Mouse (Mus musculus) layer of hippocampus, adult 2 months (tissue): ENCODE data around the gene Tmem179b. TPM values are rescaled to one million over a fixed set of nuclear protein-coding genes. Genes with fewer than 3 reads are reported as not detected.

Experiments
- DNase-seq, 2 experiments: peaks; one replicate each; pipeline ENCODE4 v3.0.0; 2022; ENCODE audit warnings: low spot score in 2 of 2
- H3K27ac ChIP-seq: fragments of 200-600 bp; 2 replicates; pipeline ENCODE4 v1.8.1; 2022
- H3K4me3 ChIP-seq: fragments of 200-600 bp; 2 replicates; pipeline ENCODE4 v1.8.1; 2022; ENCODE audit warnings: mild to moderate bottlenecking
- CTCF ChIP-seq: fragments of 200-600 bp; conservative IDR thresholded peaks from 2 replicates; pipeline ENCODE4 v1.8.1; 2022; ENCODE audit warnings: antibody characterized with exemption, mild to moderate bottlenecking, moderate library complexity
- total RNA-seq, 2 experiments: library from RNA; stranded (reverse); gene quantifications; 2 replicates each; pipeline ENCODE4 v1.2.3; 2021

Tmem179b gene
- total RNA-seq, 2 experiments from 2014 or later, result 7.4 to 7.7 TPM

DNA sequence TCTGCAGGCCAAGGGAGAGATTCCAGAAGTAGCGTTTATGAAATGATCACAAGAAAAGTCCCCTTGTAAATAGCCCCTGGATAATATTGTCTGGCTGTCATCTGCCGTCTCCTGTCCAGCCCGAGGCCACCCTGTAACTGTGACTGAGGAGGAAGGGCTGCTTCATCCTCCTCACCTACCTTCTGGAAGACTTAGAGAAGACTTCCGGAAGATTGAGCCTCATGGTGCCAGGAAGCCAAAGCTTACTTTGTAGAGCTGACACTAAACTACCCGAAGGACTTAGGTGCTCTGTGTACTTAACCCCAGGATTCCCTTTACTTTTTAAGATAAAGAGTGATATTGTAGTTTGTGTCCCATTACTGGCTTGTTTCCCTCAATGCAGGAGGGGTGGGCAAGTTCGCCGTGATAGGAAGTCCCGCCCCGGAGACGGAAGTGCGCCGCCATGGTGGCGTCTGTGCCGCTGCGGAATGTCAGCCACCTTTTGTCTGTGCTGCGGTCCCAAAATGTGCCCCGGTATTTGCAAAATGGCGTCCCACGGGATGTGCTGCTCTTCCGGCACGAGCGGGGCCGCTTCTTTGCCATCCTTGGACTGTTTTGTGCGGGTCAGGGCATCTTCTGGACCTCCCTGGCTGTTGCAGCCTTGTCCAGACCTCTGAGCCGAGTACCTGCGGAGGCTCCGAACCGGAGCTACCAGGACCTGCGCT is 3.5 kb downstream of the Tmem179b start, which contains the start of gene Tmem223:
Gene Tmem223, plus strand, starts transcription at position 430 of the 704 bp plus-strand sequence.
- peak; percentile 45 for TF ChIP-seq CTCF
- Histone ChIP-seq H3K27ac (peak within 1 kb of the TSS; percentile 96), H3K4me3 (peak within 1 kb of the TSS; percentile 97)
- peak; percentile 86 to 87 for DNase-seq

DNA sequence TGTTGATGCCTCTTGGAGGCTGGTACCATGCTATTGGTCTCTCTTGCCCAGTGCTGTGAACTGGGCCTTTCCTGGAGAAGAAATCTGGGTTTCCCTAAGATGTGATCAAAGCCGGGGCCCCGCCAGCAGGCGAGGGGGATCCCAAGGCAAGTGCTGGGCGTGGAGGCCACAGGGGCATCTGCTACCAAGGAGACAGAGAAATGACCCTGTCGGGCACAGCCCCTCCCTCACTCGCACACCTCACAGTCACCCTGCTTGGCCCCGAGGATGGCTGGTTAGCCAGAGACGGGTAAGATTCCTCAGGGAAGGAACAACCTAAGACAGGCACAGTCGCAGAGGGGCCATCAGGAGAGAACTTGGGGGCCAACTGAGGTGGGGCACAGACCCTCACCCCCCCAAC is 8.7 kb downstream of the Tmem179b start:
- no peak for TF ChIP-seq CTCF

DNA sequence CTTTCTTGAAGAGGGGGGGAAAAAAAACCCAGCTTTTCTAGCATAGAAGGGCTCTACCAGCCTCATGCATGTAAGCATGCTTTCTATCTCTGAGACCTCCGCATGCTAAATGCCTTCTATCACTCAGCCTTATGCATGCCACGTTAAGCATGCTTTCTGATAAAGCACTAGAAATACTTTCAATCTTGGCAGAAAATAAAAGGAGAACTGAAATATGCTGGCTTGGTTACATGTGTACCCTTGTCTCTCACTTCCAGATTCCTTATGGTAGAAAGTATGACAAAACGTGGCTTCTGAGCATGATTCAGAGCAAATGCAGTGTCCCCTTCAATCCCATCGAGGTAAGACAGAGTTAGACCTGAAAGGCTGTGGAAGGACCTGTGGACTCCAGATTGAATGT is 11.0 kb downstream of the Tmem179b start:
- no peak overlapping the region for H3K27ac ChIP-seq
- no peak for TF ChIP-seq CTCF
- H3K4me3 ChIP-seq, result no peak overlapping the region
- no peak for DNase-seq

More for the DNA sequence above, 8.7 kb downstream of the Tmem179b start:
- no peak for DNase-seq
- Histone ChIP-seq H3K27ac (no peak overlapping the region), H3K4me3 (no peak overlapping the region)

DNA sequence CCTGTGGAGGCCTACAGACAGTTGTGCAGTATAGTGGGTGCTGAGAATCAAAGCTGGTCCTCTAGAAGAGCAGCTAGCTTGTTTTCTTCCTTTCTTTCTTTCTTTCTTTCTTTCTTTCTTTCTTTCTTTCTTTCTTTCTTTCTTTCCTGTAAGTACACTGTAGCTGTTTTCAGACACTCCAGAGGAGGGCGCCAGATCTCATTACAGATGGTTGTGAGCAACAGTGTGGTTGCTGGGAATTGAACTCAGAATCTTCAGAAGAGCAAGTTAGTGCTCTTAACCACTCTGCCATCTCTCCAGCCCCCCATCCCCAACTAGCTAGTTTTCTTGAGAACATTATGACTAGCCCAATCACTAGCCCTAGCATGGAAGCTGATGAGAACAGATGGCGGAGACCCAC is 13.5 kb downstream of the Tmem179b start:
- Histone ChIP-seq H3K4me3 (no peak overlapping the region), H3K27ac (no peak overlapping the region)
- peak; percentile 42 for TF ChIP-seq CTCF
- no peak for DNase-seq

DNA sequence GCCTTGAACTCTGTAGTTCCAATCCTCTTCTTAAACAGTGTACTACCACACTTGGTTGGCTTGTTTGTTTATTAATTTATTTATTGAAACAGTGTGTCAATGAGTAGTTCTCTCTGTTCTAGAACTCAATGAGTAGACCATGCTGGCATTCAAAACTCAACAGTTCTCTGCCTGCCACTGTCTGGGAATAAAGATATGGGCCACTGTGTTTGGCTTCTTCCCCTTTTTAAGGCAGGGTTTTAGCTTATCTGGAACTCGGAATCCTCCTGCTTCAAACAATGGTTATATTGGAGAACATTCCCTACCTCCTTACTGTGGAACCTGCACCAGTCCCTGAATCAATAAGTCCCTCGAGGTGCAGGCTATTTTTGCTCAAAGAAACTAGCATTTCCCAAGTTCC is 15.4 kb downstream of the Tmem179b start:
- Histone ChIP-seq H3K4me3 (no peak overlapping the region), H3K27ac (no peak overlapping the region)
- no peak for DNase-seq
- no peak for TF ChIP-seq CTCF

DNA sequence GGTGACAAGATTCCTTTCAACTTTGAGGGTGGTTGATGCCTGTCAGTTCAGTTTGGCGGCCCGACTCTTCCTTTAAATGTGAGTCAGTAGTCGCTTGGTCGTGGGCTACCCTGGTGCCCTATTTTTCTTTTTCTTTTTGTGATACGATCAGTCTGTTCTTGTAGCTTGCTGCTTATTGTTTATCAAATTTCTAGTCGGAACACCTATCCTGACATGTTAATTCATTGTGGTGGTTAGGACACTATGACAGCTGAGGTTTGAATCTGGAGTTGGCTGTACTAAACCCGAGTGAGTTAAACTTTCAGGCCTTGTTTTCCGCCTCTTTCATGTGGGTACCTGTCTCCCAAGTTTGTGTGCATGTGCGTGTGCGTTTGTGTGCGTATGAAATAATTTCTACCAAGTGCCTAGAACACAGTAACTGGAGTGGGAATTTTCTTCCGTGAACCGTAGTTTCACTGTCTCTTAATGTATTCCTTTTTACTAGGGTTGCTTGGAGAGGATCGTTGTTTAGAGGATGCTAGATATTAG is 16.7 kb downstream of the Tmem179b start:
- Histone ChIP-seq H3K4me3 (peak overlapping the region; percentile 89), H3K27ac (peak overlapping the region; percentile 91)
- DNase-seq, result no peak
- no peak for TF ChIP-seq CTCF

DNA sequence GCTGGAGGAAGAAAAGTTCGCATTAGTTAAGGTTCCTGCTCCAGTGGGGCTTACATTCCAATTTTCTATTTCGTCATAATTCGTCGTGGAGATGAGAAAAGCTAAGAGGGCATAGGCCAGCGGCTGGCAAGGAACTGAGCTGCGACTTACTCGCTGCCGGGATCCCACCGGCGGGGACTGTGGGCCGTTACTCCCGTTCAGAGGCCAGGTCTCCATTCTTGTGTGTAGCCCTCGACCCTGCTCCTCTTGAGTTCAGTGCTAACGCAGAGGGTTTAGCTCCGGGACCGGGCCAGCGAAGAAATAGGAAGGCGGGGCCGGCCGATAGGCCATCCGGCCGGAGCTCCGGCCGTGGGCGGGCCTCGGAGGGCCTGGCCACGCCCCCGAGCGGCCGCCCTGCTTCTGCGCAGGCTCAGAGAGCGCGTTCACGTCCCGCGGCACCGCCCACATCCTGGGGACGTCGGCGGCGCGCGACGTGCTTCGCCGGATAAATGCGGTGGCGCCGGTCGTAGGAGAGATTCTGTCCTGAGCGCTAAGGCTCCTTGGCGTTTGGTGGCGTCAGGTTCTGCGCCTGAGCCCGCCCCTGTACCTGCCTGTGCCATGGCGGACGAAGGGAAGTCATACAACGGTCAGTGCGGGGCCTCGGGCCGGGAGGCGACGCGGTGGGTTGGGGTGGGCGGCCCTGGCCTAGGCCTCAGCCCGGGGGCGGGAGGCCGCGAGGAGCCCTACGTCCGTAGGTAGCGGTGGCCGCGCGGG is 17.5 kb downstream of the Tmem179b start, which contains the start of gene Nxf1:
Gene Nxf1, plus strand, starts transcription at position 439 of the 753 bp plus-strand sequence.
- Histone ChIP-seq H3K4me3 (peak within 1 kb of the TSS; percentile 89), H3K27ac (peak within 1 kb of the TSS; percentile 91)
- TF ChIP-seq CTCF, result 0 out of 2 replicates have a peak, but pooled peaks have one; percentile 16
- peak; percentile 89 for DNase-seq

DNA sequence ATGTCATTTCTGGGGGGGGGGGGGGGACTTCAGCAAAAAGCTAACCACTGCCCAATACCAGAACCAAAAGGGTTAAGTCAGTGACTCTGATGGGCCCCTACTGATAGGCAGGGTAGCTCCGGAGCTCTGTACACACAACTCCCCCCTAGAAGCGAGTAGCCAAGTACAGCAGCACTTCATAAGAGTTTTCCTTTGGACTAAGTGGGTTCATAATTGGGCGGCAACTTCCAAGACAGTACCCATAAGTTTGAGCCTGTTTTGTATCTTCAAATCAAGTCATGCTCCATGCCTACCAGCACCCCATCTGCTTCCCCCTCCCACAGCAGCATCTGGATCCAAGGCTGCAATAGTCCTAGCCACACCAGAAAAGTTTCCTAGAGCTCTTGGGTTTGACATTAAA is 18.6 kb downstream of the Tmem179b start:
- DNase-seq, result no peak
- Histone ChIP-seq H3K4me3 (no peak overlapping the region), H3K27ac (no peak overlapping the region)
- no peak for TF ChIP-seq CTCF

DNA sequence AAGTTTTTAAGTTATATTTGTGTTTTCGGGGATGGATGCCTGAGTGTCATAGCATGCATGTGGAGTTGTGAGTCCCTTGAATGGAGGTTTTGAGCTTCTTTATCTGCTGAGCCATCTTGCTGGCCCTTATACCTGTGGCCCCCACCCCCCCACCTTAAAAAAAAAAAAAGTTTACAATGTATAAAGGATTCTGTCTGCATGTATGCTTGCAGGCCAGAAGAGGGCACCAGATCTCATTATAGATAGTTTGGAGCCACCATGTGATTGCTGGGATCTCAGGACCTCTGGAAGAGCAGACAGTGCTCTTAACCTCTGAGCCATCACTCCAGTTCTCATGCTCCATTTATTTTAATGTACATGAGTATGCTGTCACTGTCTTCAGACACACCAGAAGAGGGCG is 26.9 kb downstream of the Tmem179b start:
- peak; percentile 67 for TF ChIP-seq CTCF

DNA sequence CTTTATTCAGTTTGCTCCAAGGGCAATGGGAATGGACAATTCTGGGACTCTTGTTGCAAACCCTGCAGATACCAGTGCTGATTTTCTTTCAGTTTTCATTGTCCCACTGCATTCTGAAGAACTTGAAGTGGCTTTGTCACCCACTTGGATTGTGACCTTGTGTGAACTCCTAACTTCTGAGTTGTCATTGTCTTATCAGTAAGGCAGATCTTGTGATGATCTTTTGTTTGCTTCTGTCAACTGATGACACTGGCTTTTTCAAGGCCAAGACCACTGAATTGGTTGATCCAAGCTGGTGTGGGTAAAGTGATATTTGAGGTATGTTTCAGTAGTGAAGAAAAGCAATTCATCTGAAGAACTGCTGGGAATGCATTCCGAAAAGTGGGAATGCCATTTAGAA is 28.9 kb downstream of the Tmem179b start:
- TF ChIP-seq CTCF, result no peak
- DNase-seq, result no peak
- Histone ChIP-seq H3K27ac (no peak overlapping the region), H3K4me3 (no peak overlapping the region)

More for the DNA sequence above, 26.9 kb downstream of the Tmem179b start:
- H3K27ac ChIP-seq, result no peak overlapping the region
- no peak overlapping the region for H3K4me3 ChIP-seq
- DNase-seq, result no peak

DNA sequence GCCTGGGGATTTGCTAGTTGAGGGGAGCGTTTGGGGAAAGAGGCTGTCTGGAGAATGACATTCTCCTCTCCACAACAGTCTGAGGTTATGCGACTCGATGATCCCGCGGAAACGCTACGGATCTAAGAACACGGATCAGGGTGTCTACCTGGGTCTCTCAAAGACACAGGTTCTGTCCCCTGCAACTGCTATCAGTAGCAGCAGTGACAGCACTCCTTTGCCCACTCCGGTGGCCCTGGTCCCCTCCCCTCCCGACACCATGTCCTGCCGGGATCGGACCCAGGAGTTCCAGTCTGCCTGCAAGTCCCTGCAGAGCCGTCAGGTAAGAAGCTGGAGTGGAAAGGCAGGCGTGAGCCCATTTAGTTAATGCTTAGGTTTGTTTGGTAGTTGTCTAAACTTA is 32.1 kb downstream of the Tmem179b start:
- DNase-seq, result no peak
- peak overlapping the region; percentile 96 for H3K27ac ChIP-seq
- no peak for TF ChIP-seq CTCF
- peak overlapping the region; percentile 97 for H3K4me3 ChIP-seq

DNA sequence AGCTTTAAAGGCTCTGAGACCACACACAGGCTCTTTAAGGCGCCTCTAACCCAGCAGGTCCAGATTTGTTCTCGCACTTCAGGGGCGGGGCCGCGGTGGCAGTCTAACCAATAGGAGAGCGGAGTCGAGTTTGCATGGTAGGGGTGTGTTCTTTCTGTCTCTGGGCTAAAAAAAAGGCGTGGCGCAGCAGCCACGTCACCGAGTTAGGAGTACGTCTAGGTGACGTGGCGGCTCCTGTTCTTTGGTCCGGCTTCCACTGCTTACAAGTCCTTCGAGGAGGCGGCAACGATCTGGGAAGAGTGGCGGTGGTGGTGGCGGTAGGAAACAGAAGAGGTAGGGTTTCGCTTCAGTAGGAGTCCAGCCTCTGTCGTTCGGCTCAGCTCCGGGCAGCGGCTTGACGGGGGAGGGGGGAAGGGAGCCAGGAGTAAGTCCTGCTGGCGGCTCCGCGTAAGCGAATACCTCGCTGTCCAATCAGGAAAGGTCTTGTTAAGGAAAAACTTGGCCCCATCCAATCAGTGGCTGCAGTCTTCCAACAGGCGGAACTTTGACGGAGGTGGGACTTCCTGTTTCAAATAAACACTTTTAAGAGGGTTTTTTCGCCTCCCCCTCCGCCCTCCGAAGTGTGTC is 32.9 kb downstream of the Tmem179b start, which contains the start of gene Stx5a:
Gene Stx5a, plus strand, starts transcription at position 171 of the 627 bp plus-strand sequence.
- peak within 1 kb of the TSS; percentile 96 for H3K27ac ChIP-seq
- peak; percentile 92 to 96 for DNase-seq
- peak within 1 kb of the TSS; percentile 97 for H3K4me3 ChIP-seq
- TF ChIP-seq CTCF, result peak; percentile 57

DNA sequence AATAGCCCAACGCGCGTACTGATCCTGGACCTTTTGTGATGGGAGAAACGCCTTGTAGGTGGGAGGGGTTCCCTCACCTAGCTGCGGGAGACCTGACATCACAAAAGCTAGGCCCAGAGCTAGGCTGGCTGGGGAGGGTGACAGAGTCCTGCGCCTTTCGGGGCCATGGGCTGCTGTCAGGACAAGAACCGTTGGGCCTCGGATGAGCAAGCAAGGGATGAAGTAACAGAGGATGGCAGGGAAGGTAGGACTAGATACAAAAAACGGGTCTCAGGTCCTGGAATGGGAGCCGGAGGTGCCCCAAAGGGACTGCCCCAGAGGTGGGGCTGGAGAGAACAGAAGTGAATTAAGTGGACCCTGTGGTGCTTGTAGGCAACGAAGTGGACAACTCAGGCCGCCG is 33.7 kb downstream of the Tmem179b start, which contains the start of gene 1700092M07Rik:
Gene 1700092M07Rik, plus strand, starts transcription at position 116 of the 400 bp plus-strand sequence.
- Histone ChIP-seq H3K27ac (peak within 1 kb of the TSS; percentile 96), H3K4me3 (peak within 1 kb of the TSS; percentile 97)
- no peak for TF ChIP-seq CTCF
- no peak for DNase-seq
